Mouse (Mus musculus): ENCODE results near the gene Dhodh.

DNA sequence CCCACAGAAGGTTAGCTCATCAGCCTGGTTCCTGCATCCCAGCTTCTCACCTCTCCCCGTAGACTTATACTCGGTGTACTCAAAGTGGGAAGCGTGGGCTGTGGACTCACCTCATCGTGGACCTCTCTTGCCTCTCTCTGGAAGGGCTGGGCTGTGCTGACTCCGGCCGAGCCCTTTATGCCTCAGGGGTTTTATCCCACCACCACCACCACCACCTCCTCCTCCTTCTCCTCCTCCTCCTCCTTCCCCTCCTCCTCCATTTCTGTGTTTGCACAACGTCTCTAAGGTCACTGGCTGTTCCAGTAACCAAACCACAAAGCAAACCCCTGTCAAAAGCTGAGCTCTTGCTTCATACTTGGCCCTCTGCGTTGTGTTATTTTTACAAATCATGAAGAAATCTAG, 29.6 kb downstream of the Dhodh start, which contains the start of gene Hp:
- no peak for TF ChIP-seq CTCF (IDR thresholded peaks at IDR 0.05; ENCODE audit: control insufficient read depth, insufficient read depth, low read length)
- peak; percentile 83 for TF ChIP-seq POLR2A (IDR thresholded peaks at IDR 0.05; ENCODE audit: borderline replicate concordance, control insufficient read depth, low read depth, low read length)
